Mouse (Mus musculus) cerebellum, adult 8-10 months (tissue): ENCODE measurements around the gene Zfp207.
"Not testable (repeated sequence)": the region's sequence is repeated elsewhere in the genome, so short reads cannot be mapped to it uniquely, and the experiment has no call there.

Experiments used
- DNase-seq: peaks from one replicate; pipeline ENCODE4 v3.0.0; 2022

The Zfp207 gene

DNA sequence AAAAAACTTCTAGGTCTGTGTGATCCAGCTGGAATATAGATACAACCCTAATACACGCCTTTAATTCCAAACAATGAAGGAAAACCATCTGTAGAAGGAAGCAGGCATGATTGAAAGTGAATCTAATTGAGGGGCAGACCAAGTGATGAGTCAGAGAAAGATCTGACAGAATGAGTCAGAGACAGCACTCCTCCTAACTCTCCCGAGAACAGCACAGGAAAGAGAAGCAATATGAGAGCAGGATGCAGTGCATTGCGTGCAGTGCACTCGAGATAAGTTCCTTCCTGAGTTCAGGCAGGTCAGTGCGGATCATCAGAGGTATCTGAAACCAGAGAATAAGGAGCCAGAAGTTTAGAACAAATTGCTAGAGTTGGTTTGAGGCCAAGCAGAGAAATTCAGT is 34.0 kb downstream of the Zfp207 start:
- no peak for DNase-seq

DNA sequence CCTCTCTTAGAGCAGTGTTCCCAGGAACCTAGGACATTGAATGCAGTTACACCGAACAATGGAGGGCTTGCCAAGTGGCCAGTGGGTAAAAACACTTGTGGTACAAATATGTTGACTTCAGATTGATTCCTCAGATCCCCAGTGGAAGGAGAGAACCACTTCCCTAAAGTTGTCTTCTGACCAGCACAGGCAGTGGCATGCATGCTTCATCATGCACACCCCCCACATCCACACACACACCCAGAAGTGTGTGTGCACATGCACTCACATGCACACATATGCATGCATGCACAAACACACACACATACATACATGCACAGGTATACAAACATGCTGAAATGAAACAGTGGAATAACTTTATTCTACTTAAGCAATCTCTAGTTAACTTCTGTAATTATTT is 36.7 kb downstream of the Zfp207 start:
- no peak for DNase-seq

DNA sequence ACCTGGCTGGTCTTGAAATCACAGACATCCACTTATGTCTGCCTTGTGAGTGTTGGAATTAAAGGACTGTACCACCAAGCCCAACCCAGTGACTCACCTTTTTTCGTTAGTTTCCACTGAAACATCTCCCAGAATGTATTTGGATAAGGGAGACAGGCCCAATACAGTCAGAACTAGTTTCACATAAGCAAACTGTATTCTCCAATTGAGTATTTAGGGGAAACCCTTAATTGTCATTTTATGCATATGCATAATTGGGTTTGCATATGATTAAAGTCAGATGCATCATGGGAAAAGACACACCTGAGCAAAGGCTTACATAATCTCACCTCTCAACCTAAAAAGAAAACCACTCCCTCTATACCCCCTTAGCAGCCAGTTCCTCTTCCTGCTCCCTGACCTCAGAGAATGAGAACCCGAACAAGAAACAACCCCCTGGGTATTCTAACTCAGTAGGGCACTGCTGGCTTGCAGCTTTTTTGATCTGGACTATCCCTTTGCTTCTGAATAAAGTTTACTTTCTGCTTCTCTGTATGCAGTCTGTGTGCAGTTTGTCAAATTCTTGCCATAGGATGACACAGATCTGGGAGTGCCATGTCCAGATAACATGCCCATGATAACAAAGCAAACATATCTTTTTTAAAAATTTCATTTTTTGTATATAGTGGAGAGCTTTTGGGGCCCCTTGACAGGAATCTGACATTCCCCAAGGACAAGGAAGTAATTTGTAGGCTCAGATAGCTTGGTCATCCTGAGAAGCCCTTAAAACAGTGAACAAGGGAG is 37.3 kb downstream of the Zfp207 start:
- DNase-seq, result no peak

DNA sequence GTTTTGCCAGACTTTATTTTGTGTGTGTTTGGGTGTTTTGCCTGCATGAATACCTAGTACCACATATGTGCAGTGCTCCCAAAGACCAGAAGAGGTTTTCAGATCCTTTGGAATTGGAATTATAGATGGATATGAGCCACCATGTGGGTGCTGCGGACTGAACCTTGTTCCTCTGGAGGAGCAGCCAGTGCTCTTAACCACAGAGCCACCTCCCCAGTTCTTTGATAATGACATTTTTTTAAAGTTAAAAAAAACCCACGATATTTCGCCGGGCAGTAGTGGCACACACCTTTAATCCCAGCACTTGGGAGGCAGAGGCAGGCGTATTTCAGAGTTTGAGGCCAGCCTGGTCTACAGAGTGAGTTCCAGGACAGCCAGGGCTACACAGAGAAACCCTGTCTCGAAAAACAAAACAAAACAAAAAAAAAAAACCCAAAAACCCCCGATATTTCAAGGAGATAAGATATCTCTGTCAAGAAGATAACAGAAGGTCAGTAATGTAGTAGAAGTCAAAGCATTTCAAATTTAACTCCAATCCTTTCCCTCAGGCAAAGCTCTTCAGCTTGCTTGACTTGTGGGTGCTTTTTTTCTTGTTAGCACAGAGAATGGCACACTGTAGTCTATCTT is 38.5 kb downstream of the Zfp207 start:
- no peak for DNase-seq

DNA sequence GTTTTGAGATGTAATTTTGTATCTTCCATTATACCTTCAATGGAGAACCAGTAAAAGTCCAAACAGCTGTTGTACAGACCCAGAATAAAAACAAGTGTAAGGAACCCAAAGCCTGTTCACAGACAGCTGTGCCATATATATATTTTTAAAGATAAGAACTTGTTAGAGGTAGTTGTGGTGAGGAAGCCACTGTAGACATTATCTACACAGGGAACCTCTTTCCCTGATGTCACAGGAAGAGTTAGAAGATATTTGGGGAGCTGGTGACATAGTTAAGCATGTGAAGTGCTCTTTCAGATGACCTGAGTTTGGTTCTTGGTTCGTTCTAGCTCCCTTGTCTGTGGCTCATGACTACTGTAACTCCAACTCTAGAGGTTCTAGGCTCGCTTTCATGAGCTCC is 41.6 kb downstream of the Zfp207 start:
- DNase-seq, result no peak

DNA sequence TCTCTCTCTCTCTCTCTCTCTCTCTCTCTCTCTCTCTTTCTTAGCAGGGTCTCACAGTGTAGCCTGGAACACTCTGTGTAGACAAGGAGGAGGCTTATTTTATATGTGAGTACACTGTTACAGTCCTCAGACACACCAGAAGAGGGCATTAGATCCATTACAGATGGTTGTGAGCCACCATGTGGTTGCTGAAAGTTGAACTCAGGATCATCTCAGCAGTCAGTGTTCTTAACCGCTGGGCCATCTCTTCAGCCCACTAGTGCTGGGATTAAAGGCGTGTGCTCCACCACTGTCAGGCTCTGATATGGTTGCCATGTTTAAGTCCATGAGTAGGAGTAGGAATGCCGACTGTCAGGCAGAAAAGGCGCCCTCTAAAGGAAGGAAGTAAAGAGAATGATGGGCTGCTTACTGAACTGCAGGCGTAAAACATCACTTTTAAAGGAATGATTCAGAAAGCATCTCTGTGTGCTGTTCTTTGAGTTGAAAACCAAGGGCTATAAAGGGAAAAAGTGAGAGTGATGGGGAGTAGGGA is 42.2 kb downstream of the Zfp207 start:
- DNase-seq, result no peak

DNA sequence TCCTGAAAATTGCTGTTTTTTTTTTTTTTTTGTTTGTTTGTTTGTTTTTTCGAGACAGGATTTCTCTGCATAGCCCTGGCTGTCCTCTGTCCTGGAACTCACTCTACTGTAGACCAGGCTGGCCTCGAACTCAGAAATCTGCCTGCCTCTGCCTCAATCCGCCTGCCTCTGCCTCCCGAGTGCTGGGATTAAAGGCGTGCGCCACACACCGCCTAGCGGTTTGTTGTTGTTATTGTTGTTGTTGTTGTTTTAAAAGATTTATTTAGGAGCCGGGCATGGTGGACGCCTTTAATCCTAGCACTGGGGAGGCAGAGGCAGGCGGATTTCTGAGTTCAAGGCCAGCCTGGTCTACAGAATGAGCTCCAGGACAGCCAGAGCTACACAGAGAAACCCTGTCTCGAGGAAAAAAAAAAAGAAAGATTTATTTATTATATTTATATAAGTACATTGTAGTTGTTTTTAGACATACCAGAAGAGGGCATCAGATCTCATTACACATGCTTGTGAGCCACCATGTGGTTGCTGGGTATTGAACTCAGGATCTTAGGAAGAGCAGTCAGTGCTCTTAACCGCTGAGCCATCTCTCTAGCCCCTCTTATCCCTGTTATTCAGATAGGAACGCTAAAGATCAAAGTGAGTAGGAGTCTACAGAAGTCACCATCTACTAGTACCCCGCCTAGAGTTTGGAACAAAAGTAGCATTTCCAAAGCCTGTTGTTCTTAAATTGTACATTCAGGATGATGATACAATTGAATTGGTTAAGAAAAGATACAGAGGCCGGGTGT is 43.1 kb downstream of the Zfp207 start:
- not testable (repeated sequence) for DNase-seq

DNA sequence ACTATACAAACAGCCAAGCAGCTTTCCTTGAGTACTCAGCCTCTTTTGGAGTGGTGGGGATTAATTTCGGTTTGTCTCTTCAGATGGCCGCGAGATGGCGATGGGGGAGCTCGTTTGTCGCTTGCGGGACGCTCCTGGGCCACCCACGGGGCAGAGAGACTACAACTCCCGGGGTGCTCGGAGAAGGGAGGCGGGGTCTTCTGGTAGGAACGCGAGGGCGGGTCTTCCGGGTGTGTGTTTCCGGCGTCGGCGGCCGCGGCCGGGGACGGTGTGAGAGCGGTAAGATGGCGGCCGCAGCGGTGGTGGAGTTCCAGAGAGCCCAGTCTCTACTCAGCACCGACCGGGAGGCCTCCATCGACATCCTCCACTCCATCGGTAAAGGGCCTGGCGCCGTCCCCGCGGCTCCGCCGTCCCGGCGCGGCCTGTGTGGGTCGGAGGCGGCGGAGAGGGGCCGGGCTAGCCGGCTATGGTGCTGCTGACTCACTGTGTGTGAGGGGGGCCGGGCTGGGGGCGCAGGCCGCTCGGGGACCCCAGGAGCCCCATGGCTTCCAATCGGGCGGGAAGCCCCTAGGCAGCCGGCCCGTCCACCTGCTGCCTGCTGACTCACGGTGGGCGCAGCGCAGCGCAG is 45.4 kb downstream of the Zfp207 start, which contains the start of gene Psmd11:
Gene Psmd11 (plus strand): TSS at position 235 of the 628 bp plus-strand sequence.
- peak; percentile 95 for DNase-seq

DNA sequence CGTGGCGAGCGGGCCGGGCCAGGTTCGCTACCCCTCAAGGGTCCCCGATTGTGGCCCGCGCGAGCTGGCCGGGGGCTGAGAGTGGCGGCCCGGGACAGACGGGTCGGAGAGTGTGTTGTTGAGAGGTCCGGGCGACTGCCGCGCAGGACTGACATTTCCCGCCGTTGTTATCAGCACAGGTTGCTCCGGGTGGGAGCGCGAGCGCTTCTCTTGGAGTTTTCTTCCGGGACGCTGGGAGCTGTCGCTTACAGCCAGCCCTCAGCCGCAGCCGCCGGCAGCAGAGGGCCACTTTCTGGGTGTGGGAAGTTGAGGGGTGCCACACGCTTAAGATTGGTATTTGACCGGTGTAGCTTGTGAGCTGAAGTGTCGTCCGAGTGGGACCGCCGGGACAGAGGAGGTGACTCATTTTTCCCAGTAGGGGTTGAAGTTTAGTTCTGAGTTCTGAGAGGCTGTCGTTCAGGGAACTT is 46.0 kb downstream of the Zfp207 start:
- DNase-seq, result peak; percentile 39

DNA sequence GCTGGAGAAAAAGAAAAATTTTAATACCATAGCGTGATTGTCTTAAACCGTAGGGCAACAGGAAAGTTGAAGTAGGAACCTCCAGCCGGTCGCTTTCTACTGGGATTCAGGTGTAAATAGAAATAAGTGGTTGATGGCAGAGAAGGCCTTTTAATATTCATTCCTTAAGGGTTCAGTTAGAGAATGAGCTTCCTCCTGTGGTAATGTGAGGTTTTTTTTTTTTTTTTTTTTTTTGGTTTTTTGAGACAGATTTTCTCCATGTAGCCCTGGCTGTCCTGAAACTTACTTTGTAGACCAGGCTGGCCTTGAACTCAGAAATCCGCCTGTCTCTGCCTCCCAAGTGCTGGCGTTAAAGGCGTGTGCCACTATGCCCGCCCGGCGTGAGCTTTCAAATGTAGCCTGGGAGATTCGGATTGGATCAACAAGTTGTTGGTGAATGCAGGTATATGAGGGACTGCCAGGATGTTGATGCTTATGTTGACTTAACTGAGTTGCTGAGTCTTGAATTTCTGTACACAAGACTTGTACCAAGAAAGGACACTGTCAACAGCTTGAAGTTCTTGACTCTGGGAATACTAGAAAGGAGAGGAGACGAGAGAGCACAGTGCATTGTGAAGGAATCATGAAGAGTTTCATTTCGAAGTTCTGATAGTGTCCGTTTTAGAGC is 46.6 kb downstream of the Zfp207 start:
- DNase-seq, result no peak

DNA sequence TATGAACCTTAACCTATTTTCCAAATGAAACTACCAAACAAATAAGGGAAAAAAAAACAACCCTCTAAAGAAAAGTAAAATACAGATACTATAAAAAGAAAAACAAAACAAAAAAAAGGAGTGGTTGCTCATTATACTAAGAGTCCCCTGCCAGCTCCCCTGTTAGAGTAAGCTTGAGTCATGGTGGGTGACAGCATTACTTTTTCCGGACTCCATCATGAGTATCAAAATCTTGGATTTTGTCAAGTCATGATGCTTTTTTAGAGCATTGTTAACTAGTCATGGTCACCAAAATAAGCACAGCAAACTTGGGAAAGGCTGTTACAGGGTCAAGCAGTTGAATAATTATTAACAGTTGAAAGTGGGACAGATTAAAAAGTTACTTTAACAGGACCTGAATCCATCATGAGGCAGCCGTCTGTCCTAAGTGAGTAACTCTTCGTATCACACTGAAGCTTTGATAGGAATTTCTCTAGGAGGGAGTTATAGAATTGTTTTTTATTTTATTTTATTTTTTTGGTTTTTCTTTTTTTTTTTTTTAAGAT is 47.4 kb downstream of the Zfp207 start:
- DNase-seq, result no peak

DNA sequence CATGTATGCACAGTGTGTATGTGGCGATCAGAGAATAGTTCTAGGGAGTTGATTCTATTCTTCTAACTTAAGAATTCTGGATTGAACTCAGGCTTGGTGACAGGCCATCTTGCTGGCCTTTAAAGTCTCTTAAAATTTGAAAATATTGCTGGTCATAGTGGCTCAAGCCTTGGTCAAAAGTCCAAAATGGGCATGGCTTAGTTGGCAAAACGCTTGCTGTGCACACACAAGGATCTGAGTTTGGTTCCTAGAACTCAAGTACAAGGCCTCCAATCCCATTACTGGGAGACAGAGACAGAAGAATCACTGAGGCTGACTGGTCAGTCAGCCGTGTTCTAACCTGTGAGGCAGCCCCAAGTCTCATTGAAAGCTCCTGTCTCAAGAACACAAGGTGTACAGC is 63.8 kb downstream of the Zfp207 start:
- DNase-seq, result no peak

DNA sequence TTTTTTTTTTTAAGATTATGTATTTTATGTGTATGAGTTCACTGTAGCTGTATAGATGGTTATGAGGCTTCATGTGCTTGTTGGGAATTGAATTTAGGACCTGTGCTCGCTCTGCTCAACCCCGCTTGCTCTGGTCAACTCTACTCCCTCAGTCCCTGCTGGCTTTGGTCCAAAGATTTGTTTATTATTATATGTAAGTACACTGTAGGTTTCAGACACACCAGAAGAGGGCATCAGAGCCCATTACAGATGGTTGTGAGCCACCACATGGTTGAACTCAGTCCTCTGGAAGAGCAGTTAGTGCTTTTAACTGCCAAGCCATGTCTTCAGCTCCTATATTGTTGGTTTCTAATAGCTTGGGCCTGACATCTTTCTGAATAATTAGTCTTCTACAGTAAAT is 66.8 kb downstream of the Zfp207 start:
- DNase-seq, result no peak

DNA sequence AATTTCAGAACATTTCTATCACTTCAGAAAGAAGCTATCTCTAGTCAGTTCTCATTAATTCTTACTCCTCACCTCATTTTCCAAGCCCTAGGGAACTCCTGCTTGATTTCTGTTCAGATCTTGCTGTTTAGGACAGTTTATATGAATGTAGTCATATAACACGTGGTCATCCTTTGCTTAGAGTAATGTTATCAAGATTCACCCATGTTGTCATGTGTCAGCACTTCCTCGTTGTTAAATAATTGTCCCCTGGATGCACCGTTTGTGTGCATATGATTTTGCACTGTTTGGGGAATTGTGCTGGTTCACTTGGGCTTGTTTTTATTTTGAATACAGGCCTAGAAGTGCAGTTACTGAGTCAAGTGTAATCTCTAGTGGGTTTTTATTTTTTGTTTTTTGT is 69.2 kb downstream of the Zfp207 start:
- no peak for DNase-seq

DNA sequence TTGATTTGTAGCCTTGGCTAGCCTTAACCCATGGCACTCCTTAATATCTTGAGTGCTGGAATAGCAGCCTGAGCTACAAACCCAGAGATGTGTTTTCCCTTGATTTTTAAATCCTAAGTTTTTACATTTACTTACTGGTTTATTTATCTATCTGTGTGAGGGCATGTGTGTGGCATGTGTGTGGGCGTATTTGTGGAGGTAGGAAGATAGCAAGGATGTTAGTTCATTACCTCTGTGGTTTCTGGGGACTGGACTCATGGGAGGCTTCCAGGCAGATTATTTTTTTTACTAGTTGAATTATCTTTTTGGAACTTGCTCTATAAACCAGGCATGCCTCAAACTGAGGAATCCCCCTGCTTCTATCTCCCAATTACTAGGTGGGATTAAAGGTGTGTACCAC is 70.1 kb downstream of the Zfp207 start:
- no peak for DNase-seq
